Mouse (Mus musculus): Measurements from ENCODE around the gene Kdm8. TPM values are rescaled to one million over a fixed set of nuclear protein-coding genes. Genes with fewer than 3 reads are reported as not detected.

The Kdm8 gene
- 4.1 and 5.2 TPM in 2 replicates for polyA plus RNA-seq (2014; fragmentation: Nextera tagmentation; extraction: Ambion mirVana)

DNA sequence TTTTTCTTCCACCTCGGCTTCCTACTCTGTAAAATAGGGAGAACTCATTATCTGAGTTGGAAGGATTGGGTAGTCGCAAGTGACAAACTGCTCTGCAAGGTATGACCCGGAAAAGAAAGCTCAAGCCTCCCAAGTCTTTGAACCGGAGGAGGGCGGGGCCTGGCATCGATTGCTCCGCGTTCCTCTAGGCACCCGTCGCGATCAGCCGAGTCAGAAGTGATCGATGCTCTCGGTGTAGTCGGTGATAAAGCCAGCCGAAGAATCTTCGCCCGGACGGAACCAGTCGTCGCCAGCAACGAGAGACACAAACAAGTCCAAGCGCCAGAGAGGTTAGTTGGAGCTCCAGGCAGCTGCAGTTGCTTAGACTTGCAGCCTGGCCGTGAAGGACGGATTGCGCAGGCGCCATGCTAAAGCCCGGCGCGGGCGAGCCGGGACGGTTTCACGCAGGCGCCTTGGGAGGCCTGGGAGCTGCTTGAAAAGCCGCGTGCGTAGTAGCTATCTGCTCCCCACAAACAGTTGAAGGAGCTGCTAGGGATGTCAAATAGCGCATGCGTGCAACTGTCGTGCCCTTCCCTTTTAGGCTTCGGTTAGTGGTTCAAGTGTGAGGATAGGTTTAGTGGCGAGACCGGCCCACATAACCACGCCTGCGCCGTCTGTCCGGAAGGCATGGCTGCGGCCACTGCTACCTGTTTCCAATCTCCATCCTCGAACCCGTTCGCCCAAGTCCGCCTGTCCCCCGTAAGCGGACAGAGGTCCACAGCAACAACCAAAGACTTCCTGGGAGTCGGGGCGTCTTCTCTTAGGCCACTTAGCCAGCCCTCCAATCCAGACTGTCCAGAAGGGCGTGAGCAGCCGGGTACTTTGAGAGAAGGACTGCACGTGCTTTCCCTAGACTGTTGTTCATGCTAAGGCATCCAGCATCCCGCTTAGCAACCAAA lies at the start of gene Kdm8:
Gene Kdm8, plus strand, starts transcription at position 213 of the 938 bp plus-strand sequence.
- Histone ChIP-seq H3K36me3 (replicated peaks; ENCODE audit: control insufficient read depth, insufficient read depth) (no peaks in the 10 kb centered on the region), H3K4me1 (replicated peaks; ENCODE audit: control insufficient read depth, insufficient read depth, low read length) (peaks cover 18% of the 10 kb centered on the region), H3K9me3 (ENCODE audit: control insufficient read depth, low read length) (no peaks in the 10 kb centered on the region), H3K4me3 (replicated peaks; ENCODE audit: low read length) (peak within 1 kb of the TSS; percentile 53), H3K9ac (peak within 1 kb of the TSS; percentile 70), H3K4me2 (replicated peaks) (peak within 1 kb of the TSS; percentile 97), H3K27ac (peak within 1 kb of the TSS; percentile 97), H3K27me3 (ENCODE audit: control insufficient read depth, insufficient read depth, low read length) (no peaks in the 10 kb centered on the region)
- ATAC-seq (ENCODE audit: low FRiP score) (peak; percentile 98), DNase-seq (ENCODE audit: low spot score) (peak; percentile 92)
- WGBS = 2% methylated on average over 61 of the region's 61 CpGs

DNA sequence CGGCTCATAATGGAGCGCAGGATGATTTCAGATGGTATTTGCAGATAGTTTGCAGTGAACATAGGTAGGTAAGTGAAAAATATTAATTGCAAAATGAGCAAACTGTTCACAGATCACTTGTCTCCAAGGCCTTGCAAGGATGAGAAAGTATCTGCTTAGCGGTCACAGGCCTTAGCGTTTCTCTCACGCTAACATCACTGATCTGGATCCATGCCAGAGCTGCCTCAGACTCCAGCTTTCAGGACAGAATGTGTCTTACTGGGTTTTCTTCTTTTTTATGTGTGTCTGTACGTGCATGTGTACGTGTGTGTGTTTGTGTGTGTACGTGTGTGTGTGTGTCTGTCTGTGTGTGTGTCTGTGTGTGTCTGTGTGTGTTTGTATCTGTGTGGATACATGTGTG lies 46.4 kb upstream of the Kdm8 start:
- H3K4me2 ChIP-seq (replicated peaks) = no peak overlapping the region
- no peak overlapping the region for H3K9ac ChIP-seq
- H3K36me3 ChIP-seq (replicated peaks; ENCODE audit: control insufficient read depth, insufficient read depth) = no peaks in the 10 kb centered on the region
- no peak for ATAC-seq (ENCODE audit: low FRiP score)
- H3K4me3 ChIP-seq (replicated peaks; ENCODE audit: low read length) = no peak overlapping the region
- no peaks in the 10 kb centered on the region for H3K9me3 ChIP-seq (ENCODE audit: control insufficient read depth, low read length)
- DNase-seq (ENCODE audit: low spot score) = no peak
- WGBS = 82% methylated on average over 8 of the region's 8 CpGs
- H3K4me1 ChIP-seq (replicated peaks; ENCODE audit: control insufficient read depth, insufficient read depth, low read length) = peaks cover 2% of the 10 kb centered on the region; the same call in 1 of the 2 replicates
- 0 out of 2 replicates have a peak, but pooled peaks cover 5% of the 10 kb centered on the region for H3K27me3 ChIP-seq (ENCODE audit: control insufficient read depth, insufficient read depth, low read length)
- H3K27ac ChIP-seq = no peak overlapping the region

DNA sequence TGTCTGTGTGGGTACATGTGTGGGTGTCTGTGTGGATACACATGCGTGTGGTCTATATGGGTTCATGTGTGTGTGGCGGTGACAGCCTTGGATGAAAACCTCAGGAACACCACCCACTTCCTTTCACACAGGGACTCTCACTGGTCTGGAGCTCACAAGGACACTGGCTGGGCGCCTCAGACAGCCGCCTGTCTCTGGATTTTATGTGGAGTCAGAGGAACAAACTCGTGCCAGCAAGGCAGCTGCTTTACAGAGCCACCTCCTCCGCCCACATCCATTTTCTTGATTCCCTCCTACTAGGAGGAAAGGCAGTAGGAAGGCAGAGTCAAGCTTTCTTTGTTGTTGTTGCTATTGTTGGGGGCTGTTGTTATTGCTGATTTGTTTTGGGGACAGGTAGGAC lies 45.8 kb upstream of the Kdm8 start:
- no peaks in the 10 kb centered on the region for H3K9me3 ChIP-seq (ENCODE audit: control insufficient read depth, low read length)
- H3K27ac ChIP-seq = no peak overlapping the region
- H3K9ac ChIP-seq = no peak overlapping the region
- ATAC-seq (ENCODE audit: low FRiP score) = no peak
- no peak overlapping the region for H3K4me2 ChIP-seq (replicated peaks)
- 0 out of 2 replicates have a peak, but pooled peaks cover 5% of the 10 kb centered on the region for H3K27me3 ChIP-seq (ENCODE audit: control insufficient read depth, insufficient read depth, low read length)
- H3K36me3 ChIP-seq (replicated peaks; ENCODE audit: control insufficient read depth, insufficient read depth) = no peaks in the 10 kb centered on the region
- H3K4me1 ChIP-seq (replicated peaks; ENCODE audit: control insufficient read depth, insufficient read depth, low read length) = no peaks in the 10 kb centered on the region
- DNase-seq (ENCODE audit: low spot score) = no peak
- no peak overlapping the region for H3K4me3 ChIP-seq (replicated peaks; ENCODE audit: low read length)
- 61% methylated on average over 6 of the region's 6 CpGs for WGBS

DNA sequence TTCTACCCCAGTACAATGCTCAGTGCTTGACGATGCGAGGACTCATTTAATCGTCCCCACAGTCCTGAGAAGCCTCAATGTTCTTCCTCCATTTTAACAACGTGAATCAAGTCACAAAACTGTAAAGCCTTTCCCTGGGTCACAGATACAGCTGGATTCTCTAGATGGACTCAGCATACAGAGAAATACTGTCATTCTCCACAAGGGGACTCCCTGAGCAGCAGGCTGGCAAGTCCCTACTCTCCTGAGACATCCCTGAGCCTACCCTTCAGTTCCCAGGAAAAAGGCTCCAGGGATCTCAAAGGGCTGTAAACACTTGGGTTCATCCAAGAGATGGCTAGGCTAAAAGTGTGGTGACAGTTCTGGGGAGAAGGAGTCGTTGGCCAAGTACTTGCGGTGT lies 37.3 kb upstream of the Kdm8 start:
- H3K4me3 ChIP-seq (replicated peaks; ENCODE audit: low read length) = no peak overlapping the region
- H3K9me3 ChIP-seq (ENCODE audit: control insufficient read depth, low read length) = no peaks in the 10 kb centered on the region
- DNase-seq (ENCODE audit: low spot score) (no peak), ATAC-seq (ENCODE audit: low FRiP score) (no peak)
- no peak overlapping the region for H3K27ac ChIP-seq
- no peak overlapping the region for H3K9ac ChIP-seq
- no peaks in the 10 kb centered on the region for H3K36me3 ChIP-seq (replicated peaks; ENCODE audit: control insufficient read depth, insufficient read depth)
- no peaks in the 10 kb centered on the region for H3K27me3 ChIP-seq (ENCODE audit: control insufficient read depth, insufficient read depth, low read length)
- WGBS = 83% methylated on average over 6 of the region's 6 CpGs
- no peaks in the 10 kb centered on the region for H3K4me1 ChIP-seq (replicated peaks; ENCODE audit: control insufficient read depth, insufficient read depth, low read length)
- no peak overlapping the region for H3K4me2 ChIP-seq (replicated peaks)

DNA sequence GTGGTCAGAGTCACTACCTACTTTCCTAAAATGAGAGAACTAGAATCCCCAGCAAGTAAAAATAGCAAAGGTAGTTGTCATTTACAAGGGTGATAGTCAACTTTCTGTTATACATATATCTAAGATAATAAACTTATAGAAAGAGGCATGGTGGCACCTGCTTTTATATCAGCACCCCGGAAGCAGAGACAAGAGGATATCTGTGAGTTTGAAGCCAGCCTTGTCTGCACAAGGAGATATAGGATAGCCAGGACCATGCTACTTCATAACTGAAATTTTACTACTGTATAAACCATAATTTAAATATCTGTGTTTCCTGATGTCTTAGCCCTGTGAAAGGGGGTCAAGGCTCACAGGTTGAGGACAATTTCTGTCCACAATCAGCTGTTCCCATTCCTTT lies 29.4 kb upstream of the Kdm8 start:
- Histone ChIP-seq H3K4me2 (replicated peaks) (no peak overlapping the region), H3K4me3 (replicated peaks; ENCODE audit: low read length) (no peak overlapping the region), H3K9me3 (ENCODE audit: control insufficient read depth, low read length) (no peaks in the 10 kb centered on the region), H3K27ac (no peak overlapping the region), H3K9ac (no peak overlapping the region), H3K36me3 (replicated peaks; ENCODE audit: control insufficient read depth, insufficient read depth) (no peaks in the 10 kb centered on the region), H3K4me1 (replicated peaks; ENCODE audit: control insufficient read depth, insufficient read depth, low read length) (no peaks in the 10 kb centered on the region), H3K27me3 (ENCODE audit: control insufficient read depth, insufficient read depth, low read length) (no peaks in the 10 kb centered on the region)
- WGBS = 100% methylated on average over 1 of the region's 1 CpGs
- no peak for DNase-seq (ENCODE audit: low spot score)
- no peak for ATAC-seq (ENCODE audit: low FRiP score)

DNA sequence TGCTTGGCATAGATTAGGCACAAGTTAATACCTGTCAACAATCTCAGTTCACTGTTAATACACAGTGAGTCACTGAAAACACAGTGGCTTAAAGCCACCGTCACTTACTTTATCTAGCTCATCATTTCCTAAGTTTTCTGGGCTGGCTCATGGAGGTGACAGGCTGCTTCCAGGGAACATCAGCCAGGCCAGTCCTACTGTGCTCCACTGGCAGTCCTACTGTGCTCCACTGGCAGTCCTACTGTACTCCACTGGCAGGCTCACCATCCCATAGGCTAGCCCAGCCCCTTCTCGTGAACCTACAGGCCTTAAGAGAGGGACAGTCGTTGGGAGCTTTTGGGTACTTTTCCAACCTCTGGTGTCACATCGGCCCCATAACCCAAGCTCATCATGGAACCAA lies 28.7 kb upstream of the Kdm8 start:
- Histone ChIP-seq H3K4me3 (replicated peaks; ENCODE audit: low read length) (no peak overlapping the region), H3K9me3 (ENCODE audit: control insufficient read depth, low read length) (no peaks in the 10 kb centered on the region), H3K4me2 (replicated peaks) (no peak overlapping the region), H3K27me3 (ENCODE audit: control insufficient read depth, insufficient read depth, low read length) (no peaks in the 10 kb centered on the region), H3K36me3 (replicated peaks; ENCODE audit: control insufficient read depth, insufficient read depth) (no peaks in the 10 kb centered on the region), H3K9ac (no peak overlapping the region), H3K27ac (no peak overlapping the region), H3K4me1 (replicated peaks; ENCODE audit: control insufficient read depth, insufficient read depth, low read length) (no peaks in the 10 kb centered on the region)
- ATAC-seq (ENCODE audit: low FRiP score) = no peak
- no peak for DNase-seq (ENCODE audit: low spot score)
- 91% methylated on average over 4 of the region's 4 CpGs for WGBS

DNA sequence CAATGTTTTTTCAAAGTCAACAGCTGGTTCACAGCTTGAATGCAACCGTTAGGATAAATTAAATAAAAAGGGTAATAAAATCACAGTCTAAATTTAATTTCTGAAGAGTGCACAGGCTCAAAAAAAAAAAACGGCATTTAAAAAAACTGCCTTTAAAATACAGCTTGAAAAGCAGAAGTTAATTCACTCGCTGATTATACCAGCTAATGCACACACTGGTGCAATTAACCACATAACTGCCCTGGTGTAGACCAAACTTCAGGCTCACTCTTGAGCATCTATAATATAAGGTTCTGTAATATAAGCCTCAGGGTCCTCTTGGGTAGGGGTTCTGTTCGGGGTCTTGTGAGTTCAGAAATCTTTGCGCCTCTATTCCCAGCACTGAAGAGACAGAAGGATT lies 27.7 kb upstream of the Kdm8 start:
- H3K9ac ChIP-seq = no peak overlapping the region
- H3K27me3 ChIP-seq (ENCODE audit: control insufficient read depth, insufficient read depth, low read length) = no peaks in the 10 kb centered on the region
- no peak overlapping the region for H3K4me2 ChIP-seq (replicated peaks)
- H3K36me3 ChIP-seq (replicated peaks; ENCODE audit: control insufficient read depth, insufficient read depth) = no peaks in the 10 kb centered on the region
- no peaks in the 10 kb centered on the region for H3K4me1 ChIP-seq (replicated peaks; ENCODE audit: control insufficient read depth, insufficient read depth, low read length)
- no peaks in the 10 kb centered on the region for H3K9me3 ChIP-seq (ENCODE audit: control insufficient read depth, low read length)
- no peak overlapping the region for H3K27ac ChIP-seq
- no peak for ATAC-seq (ENCODE audit: low FRiP score)
- WGBS = 71% methylated on average over 5 of the region's 5 CpGs
- DNase-seq (ENCODE audit: low spot score) = no peak
- no peak overlapping the region for H3K4me3 ChIP-seq (replicated peaks; ENCODE audit: low read length)

DNA sequence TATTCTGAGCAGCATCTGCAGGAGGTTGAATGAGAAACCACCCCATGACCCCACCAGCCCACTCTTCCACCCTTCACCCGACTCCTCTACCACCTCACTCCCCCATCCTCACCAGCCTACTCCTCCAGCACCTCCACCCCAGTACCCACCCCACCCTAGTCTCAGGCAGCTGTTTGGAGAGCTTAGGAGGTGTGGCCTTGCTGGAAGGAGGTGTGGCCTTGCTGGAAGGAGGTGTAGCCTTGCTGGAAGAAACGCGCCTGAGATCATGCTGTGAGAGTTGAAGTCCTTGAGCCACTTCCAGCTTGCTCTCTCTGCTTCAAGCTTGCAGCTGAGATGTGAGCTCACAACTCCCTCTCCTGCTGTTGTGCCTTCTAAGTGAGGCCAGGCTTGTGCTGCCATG lies 26.1 kb upstream of the Kdm8 start:
- no peaks in the 10 kb centered on the region for H3K9me3 ChIP-seq (ENCODE audit: control insufficient read depth, low read length)
- no peaks in the 10 kb centered on the region for H3K27me3 ChIP-seq (ENCODE audit: control insufficient read depth, insufficient read depth, low read length)
- DNase-seq (ENCODE audit: low spot score) = no peak
- no peaks in the 10 kb centered on the region for H3K4me1 ChIP-seq (replicated peaks; ENCODE audit: control insufficient read depth, insufficient read depth, low read length)
- ATAC-seq (ENCODE audit: low FRiP score) = no peak
- WGBS = 24% methylated on average over 3 of the region's 3 CpGs
- no peak overlapping the region for H3K4me2 ChIP-seq (replicated peaks)
- no peak overlapping the region for H3K27ac ChIP-seq
- no peaks in the 10 kb centered on the region for H3K36me3 ChIP-seq (replicated peaks; ENCODE audit: control insufficient read depth, insufficient read depth)
- H3K9ac ChIP-seq = no peak overlapping the region
- H3K4me3 ChIP-seq (replicated peaks; ENCODE audit: low read length) = no peak overlapping the region

DNA sequence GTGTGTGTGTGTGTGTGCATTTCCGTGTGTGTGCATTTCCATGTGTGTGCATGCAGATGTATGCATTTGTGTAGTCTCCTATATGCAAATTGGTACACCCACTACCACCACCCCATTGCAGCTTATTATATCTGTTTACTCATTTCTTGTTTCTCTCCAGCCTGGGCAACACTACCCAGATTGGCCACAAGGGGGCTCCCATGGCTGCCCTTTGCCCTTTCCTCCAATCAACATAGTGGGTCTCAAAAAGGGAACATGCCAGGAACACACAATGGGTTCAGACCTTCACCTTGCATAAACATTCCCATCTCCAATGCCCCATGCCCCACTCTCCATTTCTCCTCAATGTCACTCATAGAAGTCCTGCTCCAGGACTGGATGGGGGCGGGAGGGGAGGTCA lies 24.3 kb upstream of the Kdm8 start:
- no peaks in the 10 kb centered on the region for H3K9me3 ChIP-seq (ENCODE audit: control insufficient read depth, low read length)
- ATAC-seq (ENCODE audit: low FRiP score) (no peak), DNase-seq (ENCODE audit: low spot score) (no peak)
- H3K36me3 ChIP-seq (replicated peaks; ENCODE audit: control insufficient read depth, insufficient read depth) = no peaks in the 10 kb centered on the region
- no peak overlapping the region for H3K4me2 ChIP-seq (replicated peaks)
- no peak overlapping the region for H3K27ac ChIP-seq
- 69% methylated on average over 2 of the region's 2 CpGs for WGBS
- no peak overlapping the region for H3K4me3 ChIP-seq (replicated peaks; ENCODE audit: low read length)
- no peaks in the 10 kb centered on the region for H3K4me1 ChIP-seq (replicated peaks; ENCODE audit: control insufficient read depth, insufficient read depth, low read length)
- H3K9ac ChIP-seq = no peak overlapping the region
- no peaks in the 10 kb centered on the region for H3K27me3 ChIP-seq (ENCODE audit: control insufficient read depth, insufficient read depth, low read length)

Data from hindbrain, embryonic 14.5 days (tissue).